Mouse (Mus musculus) hindbrain, embryonic 11.5 days (tissue): ENCODE data around the gene Ikbke. TPM values are rescaled to one million over a fixed set of nuclear protein-coding genes. Genes with fewer than 3 reads are reported as not detected.
A peak's percentile ranks its signal among the peaks of the same experiment; 100 is the strongest.

Source experiments
- ATAC-seq: fragments of 200-750 bp; cut with Nextera tagmentation; 2 replicates; pipeline ENCODE4 v1.8.0; 2017; ENCODE audit warnings: mild to moderate bottlenecking, moderate TSS enrichment, moderate library complexity; ENCODE audit not compliant: low FRiP score
- DNase-seq: peaks from one replicate; pipeline ENCODE4 v3.0.0-alpha.2; 2015; ENCODE audit warnings: low spot score
- H3K27ac ChIP-seq: fragments of 300-500 bp; sonication (generic); 2 replicates; pipeline ENCODE4 v1.5.1; 2014; ENCODE audit warnings: mild to moderate bottlenecking, low read depth, low read length
- H3K27me3 ChIP-seq: fragments of 300-500 bp; sonication (generic); 2 replicates; pipeline ENCODE4 v1.6.1; 2014; ENCODE audit warnings: mild to moderate bottlenecking, low read length, moderate library complexity, mixed read lengths; ENCODE audit not compliant: control insufficient read depth, insufficient read depth
- H3K36me3 ChIP-seq: fragments of 300-500 bp; sonication (generic); 2 replicates; pipeline ENCODE4 v1.6.1; 2014; ENCODE audit warnings: mild to moderate bottlenecking, low read length, moderate library complexity, mixed read lengths; ENCODE audit not compliant: control insufficient read depth, insufficient read depth
- H3K4me1 ChIP-seq: fragments of 300-500 bp; sonication (generic); replicated peaks from 2 replicates; pipeline ENCODE4 v1.6.1; 2014; ENCODE audit warnings: low read length, mixed read lengths; ENCODE audit not compliant: control insufficient read depth, insufficient read depth
- H3K4me2 ChIP-seq: fragments of 300-500 bp; sonication (generic); replicated peaks from 2 replicates; pipeline ENCODE4 v1.6.1; 2014; ENCODE audit warnings: mild to moderate bottlenecking, low read depth, low read length
- H3K4me3 ChIP-seq: fragments of 300-500 bp; sonication (generic); 2 replicates; pipeline ENCODE4 v1.5.1; 2014; ENCODE audit warnings: low read depth, low read length
- H3K9ac ChIP-seq: fragments of 300-500 bp; sonication (generic); 2 replicates; pipeline ENCODE4 v1.6.1; 2014; ENCODE audit warnings: low read depth, low read length
- H3K9me3 ChIP-seq: fragments of 300-500 bp; sonication (generic); 2 replicates; pipeline ENCODE4 v1.6.1; 2016; ENCODE audit warnings: low read length; ENCODE audit not compliant: control insufficient read depth
- WGBS: fragments of 180-500 bp; shearing (Covaris S2); extraction: QIAGEN DNeasy Blood & Tissue Kit; methylation state at CpG from one replicate; pipeline ENCODE4 v1.1.7; 2014; 5-methylcytosine and 5-hydroxymethylcytosine counted together
- polyA plus RNA-seq: library from polyadenylated mRNA; unstranded; fragments of >200 nt; fragmentation: Nextera tagmentation; extraction: Ambion mirVana; gene quantifications from 2 replicates; pipeline ENCODE4 v1.2.1, GENCODE M21; 2014

The Ikbke gene
- polyA plus RNA-seq, 1 experiment from 2014 or later, result 0.49 TPM

DNA sequence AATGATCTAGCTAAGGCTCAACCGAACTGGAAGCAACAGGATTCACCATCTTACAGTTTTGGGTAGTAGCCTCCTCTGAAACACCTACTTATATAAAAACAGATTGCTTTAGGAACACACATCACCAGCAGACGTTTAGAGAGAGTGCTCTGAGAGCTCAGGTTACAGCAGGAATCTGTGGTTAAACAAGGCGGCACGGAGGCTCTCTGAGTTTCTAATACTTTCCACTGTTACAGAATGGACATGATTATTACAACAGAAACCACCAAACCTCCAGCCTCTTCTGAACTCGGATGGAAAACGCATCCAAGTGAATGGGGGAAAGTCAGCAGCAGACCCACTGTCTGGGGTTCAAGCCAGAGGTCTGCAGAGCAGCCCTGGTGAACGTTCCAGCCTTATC lies 43.3 kb downstream of the Ikbke start:
- peaks cover 2% of the 10 kb centered on the region; the same call in 1 of the 2 replicates for H3K4me1 ChIP-seq
- no peak overlapping the region for H3K27ac ChIP-seq
- no peaks in the 10 kb centered on the region for H3K27me3 ChIP-seq
- 69% methylated on average over 7 of the region's 7 CpGs for WGBS
- no peaks in the 10 kb centered on the region for H3K36me3 ChIP-seq
- H3K9me3 ChIP-seq, result no peaks in the 10 kb centered on the region
- no peak overlapping the region for H3K4me3 ChIP-seq
- ATAC-seq, result no peak
- no peak overlapping the region for H3K9ac ChIP-seq
- no peak for DNase-seq
- H3K4me2 ChIP-seq, result no peak overlapping the region

DNA sequence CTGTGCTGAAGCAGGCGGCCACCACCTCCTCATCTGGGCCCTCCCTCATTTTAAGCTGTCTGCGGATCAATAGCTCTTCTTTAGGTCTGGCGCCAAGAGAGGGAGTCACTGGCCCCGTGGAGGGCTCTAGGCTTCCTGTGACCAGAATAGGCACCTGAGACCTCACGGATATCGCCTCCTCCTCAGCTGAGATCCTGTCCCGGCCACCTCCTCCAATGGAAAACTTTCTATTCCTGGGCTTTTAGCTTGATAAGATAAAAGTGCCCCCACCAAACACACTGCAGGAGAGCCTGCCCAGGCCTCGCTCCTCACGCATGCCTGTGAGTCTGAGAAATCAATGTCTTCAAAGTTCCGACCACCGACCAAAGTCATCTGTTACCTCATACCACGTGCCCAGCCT lies 45.9 kb downstream of the Ikbke start:
- Histone ChIP-seq H3K27me3 (no peaks in the 10 kb centered on the region), H3K27ac (no peak overlapping the region), H3K4me1 (no peaks in the 10 kb centered on the region), H3K9me3 (no peaks in the 10 kb centered on the region), H3K4me3 (no peak overlapping the region), H3K4me2 (no peak overlapping the region), H3K9ac (no peak overlapping the region), H3K36me3 (no peaks in the 10 kb centered on the region)
- WGBS, result 65% methylated on average over 12 of the region's 12 CpGs
- DNase-seq (no peak), ATAC-seq (no peak)

DNA sequence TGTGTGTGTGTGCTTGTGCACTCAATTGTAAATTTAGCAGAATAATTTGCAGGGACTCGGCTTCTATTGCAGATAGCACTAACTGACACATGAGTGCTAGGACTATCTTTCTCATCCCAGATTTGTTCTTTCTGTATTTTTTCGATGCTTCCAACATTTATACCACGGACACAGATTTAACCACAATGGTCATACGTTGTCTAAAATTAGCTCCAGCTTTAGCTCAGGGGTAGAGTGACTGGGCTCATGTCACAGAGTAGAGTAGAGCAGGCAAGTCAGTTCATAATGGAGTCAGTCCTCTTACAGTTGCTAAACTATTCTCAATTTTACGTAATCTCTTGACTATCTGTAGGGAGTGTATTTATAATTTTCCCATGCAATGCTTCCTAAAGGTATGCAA lies 50.7 kb downstream of the Ikbke start:
- Histone ChIP-seq H3K4me3 (no peak overlapping the region), H3K4me2 (no peak overlapping the region), H3K36me3 (no peaks in the 10 kb centered on the region), H3K9ac (no peak overlapping the region), H3K27ac (no peak overlapping the region), H3K4me1 (no peaks in the 10 kb centered on the region), H3K9me3 (no peaks in the 10 kb centered on the region), H3K27me3 (no peaks in the 10 kb centered on the region)
- ATAC-seq (no peak), DNase-seq (no peak)
- WGBS, result 94% methylated on average over 5 of the region's 5 CpGs

DNA sequence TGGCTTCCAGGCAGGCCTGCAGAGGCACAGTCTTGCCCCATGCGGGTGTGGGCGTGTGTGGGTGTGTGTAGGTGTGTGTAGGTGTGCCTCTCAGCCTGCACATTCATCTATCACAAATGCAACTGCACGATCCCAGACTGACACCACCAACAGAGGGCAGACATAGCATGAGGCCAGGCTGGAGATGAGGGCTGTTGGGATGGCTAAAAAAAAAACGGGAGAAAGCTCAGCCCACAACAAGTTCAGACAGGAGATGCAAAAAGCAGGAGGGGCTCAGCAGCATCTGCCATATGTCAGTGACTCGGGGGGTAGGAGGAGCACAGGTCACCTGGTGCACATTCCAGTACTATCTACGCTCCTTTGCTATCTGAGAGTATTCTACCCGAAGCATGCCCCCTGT lies 51.2 kb downstream of the Ikbke start:
- no peaks in the 10 kb centered on the region for H3K36me3 ChIP-seq
- no peak overlapping the region for H3K27ac ChIP-seq
- H3K4me2 ChIP-seq, result no peak overlapping the region
- 66% methylated on average over 7 of the region's 7 CpGs for WGBS
- no peak overlapping the region for H3K4me3 ChIP-seq
- H3K9ac ChIP-seq, result no peak overlapping the region
- ATAC-seq (no peak), DNase-seq (no peak)
- H3K9me3 ChIP-seq, result no peaks in the 10 kb centered on the region
- no peaks in the 10 kb centered on the region for H3K4me1 ChIP-seq
- H3K27me3 ChIP-seq, result no peaks in the 10 kb centered on the region

DNA sequence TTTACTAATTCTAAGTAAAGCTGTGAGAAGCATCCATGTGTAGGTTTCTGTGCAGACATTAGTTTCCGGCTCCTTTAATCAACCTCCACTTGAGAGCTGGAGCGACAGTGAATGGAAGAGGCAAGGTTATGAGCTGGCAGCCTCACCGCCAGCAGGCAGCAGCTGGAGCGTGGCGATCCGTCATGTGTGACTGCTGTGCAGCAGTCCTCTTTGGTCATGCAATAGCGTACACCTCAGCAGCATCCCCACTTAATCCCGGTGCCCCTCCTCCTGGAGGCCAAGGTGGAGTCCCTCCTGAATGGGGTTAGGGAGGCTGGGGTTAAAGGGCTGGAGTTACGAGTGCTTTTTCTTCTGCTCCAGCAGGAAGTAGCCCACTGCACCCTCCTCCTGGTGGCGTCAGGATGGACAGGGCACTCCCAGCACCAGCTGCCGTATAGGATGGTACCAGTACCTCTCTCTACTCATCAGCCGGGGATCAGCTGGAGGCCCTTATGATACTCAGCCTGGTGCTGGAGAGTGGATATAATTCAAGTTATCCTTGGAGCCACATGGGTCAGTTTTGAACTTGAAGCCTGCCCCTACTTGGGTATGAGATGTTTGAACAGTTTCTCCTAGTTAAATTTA lies 54.4 kb downstream of the Ikbke start:
- Histone ChIP-seq H3K4me3 (no peak overlapping the region), H3K9me3 (no peaks in the 10 kb centered on the region), H3K4me1 (no peaks in the 10 kb centered on the region), H3K27ac (no peak overlapping the region), H3K9ac (no peak overlapping the region), H3K36me3 (no peaks in the 10 kb centered on the region), H3K27me3 (no peaks in the 10 kb centered on the region), H3K4me2 (no peak overlapping the region)
- no peak for DNase-seq
- WGBS, result 72% methylated on average over 12 of the region's 12 CpGs
- ATAC-seq, result peak; percentile 59; the same call in 1 of the 2 replicates

DNA sequence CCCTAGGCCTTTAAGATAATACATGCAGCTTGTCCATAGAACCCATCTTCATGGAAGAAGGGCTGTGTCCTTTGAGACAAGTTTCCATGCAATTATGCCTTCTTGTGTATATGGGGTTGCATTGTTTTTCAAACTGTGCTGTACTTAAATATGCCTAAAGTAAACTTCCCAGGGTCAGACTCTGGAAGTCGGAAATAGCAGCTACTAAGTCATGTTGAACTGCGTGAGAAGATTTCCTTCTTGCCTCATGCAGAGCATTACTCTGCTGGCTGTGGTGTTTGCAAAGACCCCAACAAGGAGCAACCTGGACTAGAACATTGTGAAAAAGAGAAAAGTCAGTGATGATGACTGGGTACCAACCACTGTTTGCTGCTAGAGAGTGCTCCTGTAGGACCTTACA lies 56.1 kb downstream of the Ikbke start:
- H3K36me3 ChIP-seq, result no peaks in the 10 kb centered on the region
- no peaks in the 10 kb centered on the region for H3K4me1 ChIP-seq
- no peak overlapping the region for H3K9ac ChIP-seq
- DNase-seq, result no peak
- no peaks in the 10 kb centered on the region for H3K9me3 ChIP-seq
- H3K4me2 ChIP-seq, result no peak overlapping the region
- no peak overlapping the region for H3K4me3 ChIP-seq
- 93% methylated on average over 2 of the region's 2 CpGs for WGBS
- no peaks in the 10 kb centered on the region for H3K27me3 ChIP-seq
- H3K27ac ChIP-seq, result no peak overlapping the region
- no peak for ATAC-seq

DNA sequence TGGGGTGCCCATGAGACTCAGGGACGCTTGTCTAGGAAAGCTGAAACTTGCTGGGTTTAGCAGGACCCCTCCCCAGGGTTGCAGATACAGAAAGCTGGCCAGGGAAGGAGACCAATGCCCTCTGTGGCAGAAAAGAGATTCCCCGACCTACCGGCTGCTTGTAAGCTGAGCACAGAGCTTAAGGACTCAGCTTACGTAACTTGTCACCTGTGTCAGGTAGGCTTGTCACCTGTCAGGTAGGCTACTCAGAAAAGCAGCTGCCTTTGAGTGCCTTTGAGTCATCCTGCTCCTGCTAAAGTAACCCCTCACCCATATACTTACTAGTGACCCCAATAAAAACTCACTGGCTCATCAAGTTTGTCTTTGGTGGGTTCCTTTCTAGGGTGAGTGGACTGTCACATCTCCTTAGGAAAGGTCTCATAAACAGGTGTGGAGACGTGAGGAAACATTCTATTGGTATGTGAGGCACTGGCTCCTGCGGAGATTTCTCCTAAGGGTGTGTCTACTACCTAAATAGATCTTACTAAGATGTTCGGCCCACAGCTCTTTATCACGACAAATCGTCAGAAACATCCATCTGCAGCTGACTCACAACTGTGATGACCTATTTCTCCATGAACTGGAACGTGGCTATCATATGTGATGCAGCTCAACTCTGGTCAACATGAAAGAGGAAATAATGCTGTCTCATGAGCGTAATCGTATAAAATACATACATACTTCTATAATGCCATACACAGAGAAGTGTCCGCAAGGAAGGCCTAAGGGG lies 57.4 kb downstream of the Ikbke start:
- H3K4me1 ChIP-seq, result no peaks in the 10 kb centered on the region
- ATAC-seq (no peak), DNase-seq (no peak)
- H3K9me3 ChIP-seq, result no peaks in the 10 kb centered on the region
- H3K4me2 ChIP-seq, result no peak overlapping the region
- no peaks in the 10 kb centered on the region for H3K36me3 ChIP-seq
- H3K9ac ChIP-seq, result no peak overlapping the region
- no peak overlapping the region for H3K27ac ChIP-seq
- no peaks in the 10 kb centered on the region for H3K27me3 ChIP-seq
- 90% methylated on average over 13 of the region's 13 CpGs for WGBS
- no peak overlapping the region for H3K4me3 ChIP-seq

DNA sequence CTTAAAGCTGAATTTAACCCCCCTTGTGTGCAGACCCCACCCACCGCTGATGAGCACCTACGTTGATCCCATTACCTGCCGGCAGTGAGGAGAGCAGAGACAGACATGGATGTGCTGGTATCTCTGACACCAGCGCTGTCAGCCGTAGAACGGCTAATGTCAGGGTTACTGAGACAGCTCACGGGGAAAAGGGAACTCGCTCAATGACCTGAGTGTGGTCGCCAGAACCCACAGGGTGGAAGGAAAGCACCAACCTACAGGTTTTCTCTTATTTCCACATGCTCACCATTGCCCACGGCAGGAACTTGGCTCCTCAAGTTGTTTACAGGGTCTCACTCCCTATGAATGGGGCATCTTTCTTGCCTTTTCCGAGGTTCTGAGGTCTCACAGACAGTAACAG lies 60.5 kb downstream of the Ikbke start:
- H3K36me3 ChIP-seq, result no peaks in the 10 kb centered on the region
- H3K4me2 ChIP-seq, result no peak overlapping the region
- no peak overlapping the region for H3K4me3 ChIP-seq
- H3K27me3 ChIP-seq, result no peaks in the 10 kb centered on the region
- 92% methylated on average over 11 of the region's 11 CpGs for WGBS
- H3K27ac ChIP-seq, result no peak overlapping the region
- DNase-seq, result no peak
- H3K9ac ChIP-seq, result no peak overlapping the region
- no peak for ATAC-seq
- no peaks in the 10 kb centered on the region for H3K4me1 ChIP-seq
- H3K9me3 ChIP-seq, result no peaks in the 10 kb centered on the region

DNA sequence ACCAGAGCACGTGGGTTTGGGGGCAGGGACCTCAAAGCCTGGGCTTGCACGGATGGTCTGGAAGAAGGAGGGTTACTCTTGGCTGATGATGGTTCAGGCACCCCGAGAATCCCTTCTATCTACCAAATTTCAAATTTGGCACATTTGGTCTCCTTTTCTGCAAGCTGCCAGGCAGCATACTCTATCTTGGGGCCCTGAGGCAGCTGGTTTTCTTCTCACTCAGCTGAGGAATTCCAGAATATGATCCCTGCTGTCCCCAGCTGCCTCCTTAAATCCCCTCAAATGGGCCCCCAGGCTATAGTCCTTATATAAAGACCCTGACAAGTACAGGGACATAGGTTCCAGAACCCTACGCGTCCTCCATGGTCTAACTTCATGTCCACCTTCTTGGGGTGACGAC lies 66.0 kb downstream of the Ikbke start:
- H3K4me2 ChIP-seq, result no peak overlapping the region
- H3K4me3 ChIP-seq, result no peak overlapping the region
- no peak overlapping the region for H3K9ac ChIP-seq
- H3K27me3 ChIP-seq, result no peaks in the 10 kb centered on the region
- no peaks in the 10 kb centered on the region for H3K9me3 ChIP-seq
- WGBS, result 86% methylated on average over 6 of the region's 6 CpGs
- ATAC-seq (no peak), DNase-seq (no peak)
- no peaks in the 10 kb centered on the region for H3K4me1 ChIP-seq
- no peaks in the 10 kb centered on the region for H3K36me3 ChIP-seq
- H3K27ac ChIP-seq, result no peak overlapping the region
